Mouse (Mus musculus): ENCODE results near the gene Grid1. TPM values are rescaled to one million over a fixed set of nuclear protein-coding genes. Genes with fewer than 3 reads are reported as not detected.

The Grid1 gene
- polyA plus RNA-seq, 1 experiment from 2014 or later, result 0.28 TPM

DNA sequence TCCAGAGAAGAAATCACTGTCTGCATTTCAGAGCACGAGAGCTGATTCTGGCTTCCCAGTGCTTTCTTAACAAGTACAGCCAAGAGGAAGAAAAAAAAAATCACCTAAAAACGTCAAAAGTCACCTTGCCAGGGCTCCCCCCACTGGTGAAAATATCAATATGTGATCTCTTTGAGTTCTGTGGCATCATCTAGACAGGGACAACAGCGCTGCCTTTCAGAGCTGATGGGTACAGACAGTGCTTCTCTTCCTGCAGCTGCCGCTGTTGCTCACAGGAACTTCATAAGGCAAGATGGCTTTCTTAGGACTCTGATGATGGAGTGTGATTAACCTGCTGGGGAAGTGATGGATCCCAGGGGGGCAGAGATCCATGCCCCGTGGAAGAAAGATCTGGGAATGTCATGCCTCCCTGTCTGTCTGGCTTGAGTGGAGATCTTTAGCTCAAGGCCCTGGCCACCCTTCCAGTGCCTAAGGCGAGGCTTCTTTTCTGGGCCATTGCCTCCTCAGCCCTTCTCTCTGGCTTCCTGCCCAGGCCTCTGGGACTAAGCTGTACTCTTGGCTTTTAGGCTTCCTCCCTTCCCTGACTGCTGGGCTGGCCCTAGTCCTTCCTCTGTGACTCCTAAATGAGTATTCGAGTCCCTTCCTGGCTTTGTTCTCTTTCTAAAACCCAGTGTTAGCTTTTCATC is 538.4 kb downstream of the Grid1 start:
- H3K27ac ChIP-seq (replicated peaks), result no peak overlapping the region
- DNase-seq (ENCODE audit: low spot score), result no peak
- H3K4me1 ChIP-seq, result peaks cover 8% of the 10 kb centered on the region
- no peaks in the 10 kb centered on the region for H3K27me3 ChIP-seq (ENCODE audit: low read depth, poor library complexity, severe bottlenecking)
- H3K9me3 ChIP-seq (replicated peaks), result no peaks in the 10 kb centered on the region
- 46% methylated on average over 7 of the region's 7 CpGs for WGBS
- no peaks in the 10 kb centered on the region for H3K36me3 ChIP-seq
- H3K4me3 ChIP-seq, result no peak overlapping the region

- 74% methylated on average over 8 of the region's 8 CpGs for WGBS
- Histone ChIP-seq H3K27me3 (ENCODE audit: low read depth, poor library complexity, severe bottlenecking) (no peaks in the 10 kb centered on the region), H3K27ac (replicated peaks) (no peak overlapping the region), H3K4me1 (no peaks in the 10 kb centered on the region), H3K9me3 (replicated peaks) (no peaks in the 10 kb centered on the region), H3K36me3 (no peaks in the 10 kb centered on the region), H3K4me3 (no peak overlapping the region)
- DNase-seq (ENCODE audit: low spot score), result no peak
Observed at GRCm38 (mm10) chr14:35365177-35365944, 545.5 kb downstream of the Grid1 start.

DNA sequence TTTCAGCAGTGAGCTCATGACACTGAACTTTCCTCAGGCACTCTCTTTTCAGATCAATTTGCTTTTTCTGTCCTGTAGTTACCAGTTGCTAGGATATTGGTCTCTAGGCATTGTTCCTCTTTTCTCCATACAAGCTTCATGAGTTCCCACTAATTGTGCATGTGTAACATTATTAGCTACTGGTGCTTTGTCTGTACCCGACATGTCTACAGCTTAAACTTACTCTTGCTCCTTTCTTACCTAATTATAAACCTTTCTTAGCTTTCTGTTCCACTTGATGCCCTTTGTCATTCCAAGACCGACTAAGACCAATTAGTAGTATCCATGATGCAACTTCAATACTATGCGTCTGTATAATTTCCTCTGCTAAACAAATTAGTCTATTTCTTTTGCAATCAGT is 554.5 kb downstream of the Grid1 start:
- whole genome bisulfite sequencing, result 88% methylated on average over 3 of the region's 3 CpGs
- Histone ChIP-seq H3K27me3 (ENCODE audit: low read depth, poor library complexity, severe bottlenecking) (no peaks in the 10 kb centered on the region), H3K4me3 (no peak overlapping the region), H3K9me3 (replicated peaks) (peaks cover 9% of the 10 kb centered on the region), H3K36me3 (no peaks in the 10 kb centered on the region), H3K4me1 (no peaks in the 10 kb centered on the region), H3K27ac (replicated peaks) (no peak overlapping the region)
- DNase-seq (ENCODE audit: low spot score), result no peak

DNA sequence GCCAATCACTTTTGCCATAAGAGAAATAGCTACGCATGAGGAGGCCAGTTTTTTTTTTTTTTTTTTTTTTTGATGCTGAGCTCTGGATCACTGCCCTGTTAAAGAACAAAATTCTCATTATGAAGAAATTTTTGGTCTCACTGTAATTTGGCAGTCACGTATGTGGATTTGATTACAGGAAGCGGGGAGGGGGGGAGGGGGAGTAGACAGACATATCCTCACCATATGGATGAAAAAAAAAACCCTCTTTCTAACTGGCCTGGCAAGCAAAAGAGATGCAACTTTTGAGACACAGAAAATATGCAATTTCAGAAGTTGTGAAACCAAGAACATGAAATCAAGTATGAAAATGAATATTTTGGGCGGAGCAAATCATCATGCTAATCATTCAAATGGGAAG is 573.7 kb downstream of the Grid1 start:
- Histone ChIP-seq H3K27ac (replicated peaks) (no peak overlapping the region), H3K27me3 (ENCODE audit: low read depth, poor library complexity, severe bottlenecking) (no peaks in the 10 kb centered on the region), H3K4me3 (no peak overlapping the region), H3K36me3 (no peaks in the 10 kb centered on the region), H3K4me1 (no peaks in the 10 kb centered on the region), H3K9me3 (replicated peaks) (no peaks in the 10 kb centered on the region)
- WGBS, result 95% methylated on average over 4 of the region's 4 CpGs
- no peak for DNase-seq (ENCODE audit: low spot score)

GRCm38 (mm10) chr14:35404249-35404908 is 584.5 kb downstream of the Grid1 start:
- H3K9me3 ChIP-seq (replicated peaks), result no peaks in the 10 kb centered on the region
- H3K36me3 ChIP-seq, result no peaks in the 10 kb centered on the region
- no peak for DNase-seq (ENCODE audit: low spot score)
- WGBS, result 90% methylated on average over 3 of the region's 3 CpGs
- no peaks in the 10 kb centered on the region for H3K27me3 ChIP-seq (ENCODE audit: low read depth, poor library complexity, severe bottlenecking)
- no peaks in the 10 kb centered on the region for H3K4me1 ChIP-seq
- H3K27ac ChIP-seq (replicated peaks), result no peak overlapping the region
- no peak overlapping the region for H3K4me3 ChIP-seq

GRCm38 (mm10) chr14:35430259-35430658 is 610.4 kb downstream of the Grid1 start:
- no peak for DNase-seq (ENCODE audit: low spot score)
- Histone ChIP-seq H3K9me3 (replicated peaks) (no peaks in the 10 kb centered on the region), H3K27me3 (ENCODE audit: low read depth, poor library complexity, severe bottlenecking) (no peaks in the 10 kb centered on the region), H3K4me3 (no peak overlapping the region), H3K27ac (replicated peaks) (no peak overlapping the region), H3K36me3 (no peaks in the 10 kb centered on the region), H3K4me1 (no peaks in the 10 kb centered on the region)
- WGBS, result 93% methylated on average over 2 of the region's 2 CpGs

- Histone ChIP-seq H3K4me3 (no peak overlapping the region), H3K4me1 (no peaks in the 10 kb centered on the region), H3K9me3 (replicated peaks) (no peaks in the 10 kb centered on the region), H3K27me3 (ENCODE audit: low read depth, poor library complexity, severe bottlenecking) (no peaks in the 10 kb centered on the region), H3K27ac (replicated peaks) (no peak overlapping the region), H3K36me3 (no peaks in the 10 kb centered on the region)
- WGBS, result 91% methylated on average over 7 of the region's 7 CpGs
- DNase-seq (ENCODE audit: low spot score), result no peak
Observed at GRCm38 (mm10) chr14:35453702-35454101, 633.8 kb downstream of the Grid1 start.

GRCm38 (mm10) chr14:35468254-35468653 is 648.3 kb downstream of the Grid1 start:
- no peak overlapping the region for H3K27ac ChIP-seq (replicated peaks)
- no peaks in the 10 kb centered on the region for H3K27me3 ChIP-seq (ENCODE audit: low read depth, poor library complexity, severe bottlenecking)
- 87% methylated on average over 6 of the region's 6 CpGs for WGBS
- no peaks in the 10 kb centered on the region for H3K9me3 ChIP-seq (replicated peaks)
- no peaks in the 10 kb centered on the region for H3K36me3 ChIP-seq
- no peak for DNase-seq (ENCODE audit: low spot score)
- H3K4me1 ChIP-seq, result no peaks in the 10 kb centered on the region
- H3K4me3 ChIP-seq, result no peak overlapping the region

- Histone ChIP-seq H3K4me1 (no peaks in the 10 kb centered on the region), H3K4me3 (no peak overlapping the region), H3K27ac (replicated peaks) (no peak overlapping the region), H3K27me3 (ENCODE audit: low read depth, poor library complexity, severe bottlenecking) (no peaks in the 10 kb centered on the region), H3K36me3 (no peaks in the 10 kb centered on the region), H3K9me3 (replicated peaks) (no peaks in the 10 kb centered on the region)
- 85% methylated on average over 2 of the region's 2 CpGs for WGBS
- no peak for DNase-seq (ENCODE audit: low spot score)
Observed at GRCm38 (mm10) chr14:35486017-35486416, 666.1 kb downstream of the Grid1 start.

GRCm38 (mm10) chr14:35502324-35502723 is 682.4 kb downstream of the Grid1 start:
- Histone ChIP-seq H3K27me3 (ENCODE audit: low read depth, poor library complexity, severe bottlenecking) (no peaks in the 10 kb centered on the region), H3K9me3 (replicated peaks) (no peaks in the 10 kb centered on the region), H3K4me3 (no peak overlapping the region), H3K27ac (replicated peaks) (no peak overlapping the region), H3K4me1 (no peaks in the 10 kb centered on the region), H3K36me3 (no peaks in the 10 kb centered on the region)
- DNase-seq (ENCODE audit: low spot score), result no peak
- WGBS, result 55% methylated on average over 5 of the region's 5 CpGs

- no peaks in the 10 kb centered on the region for H3K27me3 ChIP-seq (ENCODE audit: low read depth, poor library complexity, severe bottlenecking)
- no peaks in the 10 kb centered on the region for H3K4me1 ChIP-seq
- H3K4me3 ChIP-seq, result no peak overlapping the region
- no peaks in the 10 kb centered on the region for H3K36me3 ChIP-seq
- H3K9me3 ChIP-seq (replicated peaks), result no peaks in the 10 kb centered on the region
- no peak overlapping the region for H3K27ac ChIP-seq (replicated peaks)
- no peak for DNase-seq (ENCODE audit: low spot score)
Observed at GRCm38 (mm10) chr14:35519402-35519801, 699.5 kb downstream of the Grid1 start.

DNA sequence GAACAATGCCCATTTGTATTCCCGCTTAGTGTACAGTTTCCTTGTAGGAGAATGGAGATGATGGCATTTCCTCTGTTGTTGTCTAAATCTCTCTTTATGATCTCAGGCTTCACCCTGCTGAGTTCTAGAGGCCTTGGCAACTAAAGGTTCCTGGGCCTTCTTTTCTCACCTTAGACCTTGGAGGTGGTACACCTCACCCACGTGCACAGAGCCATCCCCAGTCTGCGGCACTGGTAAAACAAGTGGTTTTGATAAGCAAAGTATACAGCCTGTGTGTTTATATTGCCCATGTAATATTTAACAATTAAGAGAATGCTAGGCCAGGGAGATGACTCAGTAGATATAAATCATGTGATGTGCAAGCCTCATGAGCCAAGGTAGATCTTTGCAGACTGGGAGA is 718.9 kb downstream of the Grid1 start:
- H3K9me3 ChIP-seq (replicated peaks), result no peaks in the 10 kb centered on the region
- DNase-seq (ENCODE audit: low spot score), result no peak
- WGBS, result 90% methylated on average over 3 of the region's 3 CpGs

More for the DNA sequence above, 718.9 kb downstream of the Grid1 start:
- Histone ChIP-seq H3K27ac (replicated peaks) (no peak overlapping the region), H3K4me3 (no peak overlapping the region), H3K36me3 (no peaks in the 10 kb centered on the region), H3K27me3 (ENCODE audit: low read depth, poor library complexity, severe bottlenecking) (no peaks in the 10 kb centered on the region), H3K4me1 (peaks cover 7% of the 10 kb centered on the region)
